Mouse (Mus musculus) cerebellum, adult 11-12 months (tissue): ENCODE results near the gene Ccnd3.

Source experiments
- DNase-seq: peaks from one replicate; pipeline ENCODE4 v3.0.0; 2022

Ccnd3 gene

DNA sequence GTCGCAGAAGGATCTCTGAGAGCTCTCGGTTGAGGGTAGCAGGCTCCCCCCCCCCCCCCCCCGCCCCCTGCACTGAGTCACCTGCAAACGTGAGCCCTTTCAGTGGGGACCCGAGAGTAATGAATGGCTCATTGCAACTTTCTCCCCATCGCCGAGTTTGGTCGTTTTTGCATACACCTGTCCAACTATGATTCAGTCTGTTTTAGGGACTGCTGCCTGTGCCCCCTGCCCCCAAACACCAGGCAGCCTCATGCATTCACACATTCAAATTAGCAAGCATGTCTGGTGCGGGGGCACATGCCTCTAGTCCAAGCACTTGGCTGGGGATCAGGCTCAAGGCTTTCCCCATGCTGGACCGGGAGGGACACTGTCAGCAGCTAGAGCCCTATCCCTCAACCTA, 49.8 kb downstream of the Ccnd3 start:
- no peak for DNase-seq

DNA sequence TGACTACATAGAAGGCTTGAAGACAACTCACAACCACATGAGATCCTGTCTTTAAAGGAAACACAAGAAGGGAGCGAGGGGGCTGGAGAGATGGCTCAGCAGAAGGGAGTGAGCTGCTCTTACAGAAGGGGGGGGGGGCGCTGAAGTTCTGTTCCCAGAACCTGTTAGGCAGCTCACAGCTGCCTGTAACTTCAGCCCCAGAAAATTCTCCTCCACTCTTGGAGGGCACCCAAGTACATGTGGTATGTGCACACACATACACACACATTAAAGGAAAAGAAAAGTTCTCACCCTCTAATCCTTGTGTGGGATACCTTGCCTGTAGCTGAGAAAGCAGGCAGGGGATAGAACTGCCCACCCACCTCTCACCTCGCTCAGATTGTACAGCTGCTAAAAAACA, 52.3 kb downstream of the Ccnd3 start:
- no peak for DNase-seq

DNA sequence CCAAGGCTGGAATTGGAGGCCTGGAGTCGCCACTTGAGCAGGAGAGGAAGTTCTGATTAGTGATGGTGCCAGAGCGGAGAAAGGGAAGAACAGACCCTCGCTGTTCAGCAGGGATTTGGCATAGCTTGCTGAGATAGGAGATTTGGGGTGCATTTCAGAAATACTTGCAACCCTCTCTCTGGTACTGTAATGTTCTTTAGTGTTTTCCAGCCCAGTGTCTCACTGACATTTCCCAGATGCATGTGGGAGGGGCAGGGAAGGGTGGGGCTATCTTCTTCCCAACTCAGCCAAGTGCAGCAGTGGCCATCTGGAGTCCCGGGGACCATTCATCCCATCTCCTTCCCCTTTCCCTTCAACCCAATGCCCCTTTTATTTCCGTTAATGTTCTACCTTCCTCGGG, 54.9 kb downstream of the Ccnd3 start:
- DNase-seq, result no peak

DNA sequence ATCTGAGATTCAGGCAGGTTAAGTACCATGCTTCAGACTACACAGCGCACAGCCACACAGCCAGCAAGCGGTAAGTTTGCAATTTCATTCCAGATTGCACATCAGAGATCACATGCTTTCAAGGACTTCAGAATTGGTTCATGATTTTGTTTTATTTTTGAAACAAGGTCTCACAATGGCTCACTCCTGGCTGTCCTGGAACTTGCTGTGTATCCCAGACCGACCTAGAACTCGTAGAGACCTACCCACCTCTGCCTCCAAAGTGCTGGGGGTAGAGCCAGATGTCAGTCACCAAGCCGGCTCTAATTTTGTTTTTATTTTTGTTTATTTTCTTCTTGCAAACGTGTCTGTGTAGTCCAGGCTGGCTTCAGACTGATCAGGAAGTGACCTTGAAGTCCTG, 58.0 kb downstream of the Ccnd3 start:
- DNase-seq, result no peak

DNA sequence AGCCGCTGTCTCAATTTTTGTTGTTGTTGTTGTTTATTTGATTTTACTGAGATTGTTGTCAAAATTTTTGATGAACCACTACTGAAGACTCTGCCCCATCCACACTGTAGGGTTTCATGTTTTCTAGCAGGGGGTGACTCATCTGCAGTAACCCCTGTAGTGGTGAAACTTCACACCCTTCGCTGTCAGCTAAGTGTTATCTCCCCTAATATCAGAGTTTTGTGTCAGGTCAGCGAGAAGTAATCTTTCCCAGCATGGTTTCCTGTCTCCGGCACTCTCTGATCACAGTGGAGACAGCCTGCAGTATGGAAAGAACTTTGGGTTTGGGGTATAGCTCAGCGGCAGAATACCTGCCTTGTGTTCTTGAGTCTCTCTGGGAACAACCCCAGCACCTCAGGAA, 59.8 kb downstream of the Ccnd3 start:
- no peak for DNase-seq

DNA sequence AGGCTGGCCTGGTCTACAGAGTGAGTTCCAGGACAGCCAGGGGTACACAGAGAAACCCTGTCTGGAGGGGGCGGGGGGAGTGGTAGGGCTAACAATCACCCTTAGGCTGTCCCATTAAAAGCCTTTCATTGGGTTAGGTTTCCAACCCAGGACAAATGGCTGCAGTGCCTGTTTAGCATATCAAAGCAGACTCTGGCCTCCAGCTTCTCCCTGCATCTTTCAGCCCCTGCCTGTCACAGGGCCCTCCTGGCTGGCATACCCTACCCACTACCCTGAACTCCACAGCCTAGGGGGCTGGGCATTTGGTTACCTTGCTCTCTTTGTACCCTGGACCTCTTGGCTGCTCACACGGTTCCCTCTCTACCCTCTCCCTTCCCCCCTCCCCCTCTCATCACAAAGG, 61.3 kb downstream of the Ccnd3 start:
- DNase-seq, result no peak

DNA sequence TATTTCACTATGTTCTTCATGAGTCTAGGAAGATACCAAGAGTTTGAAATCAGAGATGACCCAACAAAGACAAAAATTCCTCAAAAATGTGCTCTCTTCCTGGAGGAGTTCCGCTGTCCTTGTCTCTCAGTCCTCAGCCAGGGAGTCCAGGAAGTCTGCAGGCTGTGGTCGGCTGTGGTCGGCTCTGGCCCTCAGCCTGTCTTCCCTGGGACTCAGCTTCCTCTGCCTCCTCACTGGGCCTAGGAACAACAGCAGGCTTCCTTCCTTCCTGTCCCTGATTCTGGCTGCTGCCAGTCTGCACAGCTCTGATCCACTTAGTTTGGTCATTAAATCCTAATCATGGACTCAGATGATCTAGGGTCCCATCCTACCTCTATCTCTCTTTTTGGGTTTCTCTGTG, 62.4 kb downstream of the Ccnd3 start:
- DNase-seq, result no peak

DNA sequence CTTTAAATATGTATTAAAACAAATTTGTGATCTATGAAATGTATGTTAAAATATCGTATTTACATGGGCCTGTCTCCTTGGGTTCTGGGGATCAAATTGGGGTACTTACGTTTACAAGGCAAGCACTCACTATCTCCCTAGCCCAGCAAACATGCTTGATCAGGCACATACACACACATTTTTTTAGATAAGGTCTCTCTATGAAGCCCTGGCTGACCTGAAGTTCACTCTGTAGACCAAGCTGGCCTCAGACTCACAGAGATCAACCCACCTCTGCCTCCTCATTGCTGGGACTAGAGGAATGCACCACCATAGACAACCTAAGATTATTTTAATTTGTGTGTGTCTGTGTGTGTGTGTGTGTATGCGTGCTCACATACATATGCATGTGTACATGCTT, 63.5 kb downstream of the Ccnd3 start:
- no peak for DNase-seq

DNA sequence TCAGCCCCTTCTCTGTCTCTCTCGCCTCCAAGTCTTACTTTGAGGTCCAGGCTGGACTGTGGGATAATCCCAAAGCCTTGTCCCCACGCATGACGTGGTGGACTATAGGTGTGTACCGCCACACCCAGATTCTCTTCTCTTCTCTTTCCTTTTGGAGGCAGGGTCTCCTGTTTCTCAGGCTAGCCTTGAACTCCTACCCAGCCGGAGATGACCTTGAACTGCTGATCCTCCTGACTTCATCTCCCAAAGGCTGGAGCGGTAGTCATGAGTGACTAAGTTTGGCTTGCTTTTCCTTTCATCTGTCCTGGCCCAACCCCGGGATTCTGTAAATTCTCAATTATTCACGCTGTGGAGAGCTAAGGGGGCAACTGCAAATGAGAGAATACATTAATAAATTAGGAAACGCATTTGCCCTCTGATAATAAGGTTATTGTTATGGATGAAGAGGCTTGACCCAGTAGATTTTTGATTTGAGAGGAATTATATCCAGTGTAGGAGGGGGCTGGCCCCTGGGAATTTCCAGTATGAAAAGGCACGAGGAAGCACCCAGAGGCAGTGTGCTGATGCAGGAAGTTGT, 64.2 kb downstream of the Ccnd3 start:
- no peak for DNase-seq

DNA sequence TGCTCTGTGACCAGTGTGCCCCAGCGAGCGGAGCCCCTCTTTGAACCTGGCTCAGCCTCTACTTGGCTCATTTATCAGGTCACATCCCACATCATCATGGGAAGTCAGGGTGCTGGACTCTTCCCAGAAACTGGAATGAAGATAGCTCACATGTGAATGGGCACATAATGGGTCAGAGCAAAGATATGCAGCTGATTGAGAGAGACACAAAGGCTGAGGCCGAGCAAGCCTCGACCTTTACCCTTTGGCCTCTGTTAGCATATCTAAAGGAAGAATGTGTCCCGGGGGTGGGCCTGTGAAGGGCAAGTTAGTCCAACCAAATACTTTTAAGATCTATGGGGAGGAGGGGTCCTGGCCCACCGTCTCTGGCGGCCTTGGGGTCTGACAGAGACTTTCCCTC, 66.8 kb downstream of the Ccnd3 start:
- no peak for DNase-seq

DNA sequence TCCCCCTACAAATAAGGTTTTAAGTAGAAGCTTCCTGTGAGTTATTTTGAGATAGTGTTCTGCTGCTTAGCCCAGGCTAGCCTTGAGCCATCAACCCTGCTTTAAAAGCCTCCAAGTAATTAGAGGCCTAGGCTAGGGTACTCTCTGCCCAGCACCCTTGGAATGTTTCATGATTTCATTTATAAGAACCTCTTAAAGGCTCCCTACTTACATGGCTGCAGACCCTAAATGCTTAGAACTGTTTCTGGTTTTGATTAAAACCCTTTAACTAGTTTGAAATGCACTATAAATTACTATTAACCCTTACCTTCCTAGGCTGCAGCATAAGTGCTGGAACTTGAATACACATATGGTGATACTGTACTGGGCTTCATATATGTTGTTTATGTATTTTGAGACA, 67.6 kb downstream of the Ccnd3 start:
- no peak for DNase-seq

DNA sequence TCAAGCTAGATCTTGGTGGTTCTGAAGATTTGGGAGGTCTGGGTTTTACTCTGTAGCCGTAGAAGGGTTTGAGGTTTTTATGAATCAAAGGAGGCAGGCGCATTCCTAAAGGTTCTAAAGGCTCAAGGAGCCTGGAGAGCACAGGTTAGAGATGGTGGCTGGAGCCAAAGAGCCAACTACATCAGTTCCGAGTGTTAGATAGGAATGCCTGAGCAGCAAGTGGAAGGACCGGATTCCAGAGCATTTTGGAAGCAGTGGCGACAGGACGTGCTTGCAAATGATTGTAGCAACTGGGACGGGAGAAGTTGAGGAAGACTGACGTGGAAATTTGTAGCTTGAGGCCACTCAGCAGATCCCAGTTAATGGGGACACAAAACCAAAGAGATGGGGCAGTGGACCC, 69.2 kb downstream of the Ccnd3 start:
- DNase-seq, result no peak

DNA sequence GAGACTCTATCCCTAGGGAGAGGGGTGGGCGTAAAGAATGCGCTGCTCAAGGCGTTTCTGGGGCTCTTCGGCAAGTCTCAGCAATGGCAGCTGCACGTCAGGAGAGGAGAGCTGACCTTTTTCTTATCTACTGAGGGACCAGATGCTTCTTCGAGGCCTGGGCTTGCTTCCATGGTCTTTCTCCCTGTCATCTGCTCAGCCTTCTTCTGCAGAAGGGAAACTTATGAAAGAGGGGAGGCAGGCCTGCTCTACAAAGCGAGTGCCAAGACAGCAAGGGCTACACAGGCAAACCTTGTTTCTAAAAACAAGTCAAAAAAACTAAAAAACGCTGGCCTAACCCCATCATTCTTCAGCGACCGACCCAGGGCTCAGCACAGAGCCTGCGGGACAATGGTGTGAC, 70.0 kb downstream of the Ccnd3 start:
- no peak for DNase-seq

DNA sequence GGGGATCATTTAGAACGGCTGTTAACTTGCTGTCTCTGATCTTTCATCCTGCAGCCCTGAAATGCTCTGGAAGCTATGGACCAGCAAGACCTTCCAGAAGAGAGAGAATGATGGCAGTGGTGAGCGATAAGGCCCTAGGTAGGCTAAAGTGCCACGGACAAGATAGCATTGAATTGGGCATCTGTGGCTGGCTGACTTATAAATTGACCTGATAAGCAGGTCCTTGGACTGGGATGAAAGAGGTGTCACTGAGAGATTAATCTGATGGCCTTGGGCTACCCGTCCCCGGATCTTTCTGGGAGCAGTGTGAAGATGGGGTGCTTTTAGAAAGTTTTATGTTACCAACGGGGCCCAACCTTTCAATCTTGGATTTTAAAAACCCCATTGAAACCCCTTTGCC, 73.8 kb downstream of the Ccnd3 start:
- no peak for DNase-seq

DNA sequence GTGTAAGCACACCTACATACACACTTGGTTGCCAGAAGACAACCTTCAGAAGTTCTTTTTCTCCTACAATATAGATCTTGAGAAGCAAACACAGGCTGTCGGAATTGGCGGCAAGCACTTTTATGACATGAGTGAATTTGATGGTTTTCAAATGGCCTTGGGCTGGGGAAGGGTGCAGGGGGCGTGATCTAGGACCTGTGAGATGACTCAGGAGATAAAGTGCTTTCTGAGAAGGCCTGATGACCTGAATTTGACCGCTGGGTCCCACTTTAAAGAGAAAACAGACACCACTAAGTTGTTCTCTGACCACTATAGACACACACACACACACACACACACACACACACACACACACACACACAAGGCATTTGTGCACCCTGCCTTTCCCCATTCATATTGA, 76.1 kb downstream of the Ccnd3 start:
- DNase-seq, result no peak

DNA sequence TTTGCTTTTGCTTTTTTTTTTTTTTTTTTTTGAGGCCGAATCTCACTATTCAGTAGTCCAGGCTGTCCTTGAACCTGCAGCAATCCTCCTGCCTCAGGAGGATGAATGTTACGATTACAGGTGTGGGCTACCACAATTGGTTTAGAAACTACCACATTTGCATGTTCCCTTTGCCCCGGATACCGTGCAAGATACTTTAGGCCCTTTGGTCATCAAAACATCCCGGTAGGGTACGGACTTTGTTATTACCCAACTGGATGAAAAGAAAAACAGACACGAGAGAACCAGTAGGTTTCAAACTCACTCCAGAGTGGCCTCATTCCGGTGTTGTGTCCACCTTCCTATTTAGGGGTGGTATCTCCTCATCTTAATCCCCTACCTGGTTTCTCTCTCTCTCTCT, 83.7 kb downstream of the Ccnd3 start:
- no peak for DNase-seq

DNA sequence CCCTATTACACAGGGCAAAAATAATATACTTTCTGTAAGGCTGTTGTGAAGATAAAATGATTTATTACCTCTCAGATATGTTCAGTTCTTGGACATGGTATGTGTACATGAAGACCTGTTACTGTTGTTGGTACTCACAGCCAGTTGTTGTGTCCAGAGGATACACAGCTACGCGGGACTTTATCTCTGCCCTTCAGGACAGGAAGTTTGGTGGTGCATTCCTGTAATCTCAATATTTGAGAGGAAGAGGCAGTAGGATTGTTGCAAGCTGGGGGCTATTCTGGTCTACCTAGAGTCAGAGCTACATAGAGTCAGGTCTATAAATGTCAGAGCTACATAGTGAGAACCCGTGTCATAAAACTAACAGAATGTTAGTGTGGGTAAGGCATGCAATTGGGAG, 86.2 kb downstream of the Ccnd3 start:
- no peak for DNase-seq

DNA sequence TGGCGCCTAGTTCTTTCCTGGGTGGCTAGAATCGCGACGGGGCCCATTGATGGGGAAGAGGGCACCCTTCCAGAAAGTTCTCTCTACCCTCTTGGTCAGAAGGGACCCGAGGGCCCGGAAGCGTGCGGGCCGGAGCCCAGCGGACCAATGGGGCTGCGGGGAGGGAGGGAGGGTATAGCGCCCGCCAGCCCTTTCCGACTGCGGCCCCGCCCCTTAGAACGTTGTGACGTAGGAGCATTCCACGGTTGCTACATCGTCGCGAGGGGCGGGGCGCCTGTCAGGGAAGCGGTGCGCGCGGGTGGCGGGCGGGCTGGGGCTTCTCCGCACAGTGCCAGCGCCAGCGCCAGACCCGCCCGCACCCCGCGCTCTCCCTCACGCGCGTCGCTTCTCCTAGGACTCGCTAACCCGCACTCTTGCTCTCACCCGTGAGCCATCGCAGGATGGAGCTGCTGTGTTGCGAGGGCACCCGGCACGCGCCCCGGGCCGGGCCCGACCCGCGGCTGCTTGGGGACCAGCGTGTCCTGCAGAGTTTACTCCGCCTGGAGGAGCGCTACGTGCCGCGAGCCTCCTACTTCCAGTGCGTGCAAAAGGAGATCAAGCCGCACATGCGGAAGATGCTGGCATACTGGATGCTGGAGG, 88.5 kb downstream of the Ccnd3 start:
- DNase-seq, result peak; percentile 87

DNA sequence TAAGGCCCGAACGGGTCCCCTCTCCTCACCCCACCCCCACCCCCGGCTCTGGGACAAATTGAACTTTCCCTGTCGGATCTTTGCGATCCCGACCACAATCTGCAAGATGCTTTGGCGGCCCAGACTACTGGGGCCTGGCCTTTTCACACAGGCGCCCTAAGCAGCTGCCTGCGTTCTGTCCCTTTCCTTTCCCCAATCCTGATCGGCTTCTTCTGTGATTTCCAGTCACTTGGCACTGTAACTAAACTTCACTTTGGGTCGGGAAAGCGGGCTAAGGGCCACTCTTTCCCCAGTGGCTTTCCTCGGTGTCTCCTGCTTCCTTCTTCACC, 89.0 kb downstream of the Ccnd3 start:
- no peak for DNase-seq

DNA sequence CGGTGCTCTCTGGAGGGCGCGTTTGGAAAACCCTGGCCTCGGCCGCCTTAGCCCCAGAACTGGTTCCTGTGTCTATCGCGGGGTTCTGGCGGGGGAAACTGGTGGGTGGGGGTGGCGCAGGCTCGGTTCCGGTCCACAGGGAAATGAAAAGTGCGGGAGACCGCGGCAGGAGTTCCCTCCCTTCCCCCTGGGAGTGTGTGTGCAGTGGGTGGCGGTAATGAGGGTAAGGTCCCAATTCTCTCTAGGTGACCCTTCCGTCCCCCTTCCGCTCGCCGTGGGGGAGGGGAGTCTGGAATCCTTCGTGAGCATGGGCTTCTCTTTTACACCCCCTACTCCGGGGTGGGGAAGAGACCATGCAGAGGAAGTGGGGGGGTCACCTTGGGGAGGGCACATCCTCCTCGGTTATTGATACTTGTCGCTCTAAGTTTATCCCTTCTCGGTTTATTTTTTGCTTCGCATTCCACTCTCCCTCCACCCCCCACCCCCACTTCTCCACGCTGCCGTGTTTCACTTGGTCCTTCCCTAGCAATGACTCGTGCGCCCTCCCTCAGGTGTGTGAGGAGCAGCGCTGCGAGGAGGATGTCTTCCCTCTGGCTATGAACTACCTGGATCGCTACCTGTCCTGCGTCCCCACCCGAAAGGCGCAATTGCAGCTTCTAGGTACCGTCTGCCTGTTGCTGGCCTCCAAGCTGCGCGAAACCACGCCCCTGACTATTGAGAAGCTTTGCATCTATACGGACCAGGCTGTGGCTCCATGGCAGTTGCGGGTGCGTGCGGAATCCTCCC, 89.5 kb downstream of the Ccnd3 start:
- peak; percentile 59 for DNase-seq

DNA sequence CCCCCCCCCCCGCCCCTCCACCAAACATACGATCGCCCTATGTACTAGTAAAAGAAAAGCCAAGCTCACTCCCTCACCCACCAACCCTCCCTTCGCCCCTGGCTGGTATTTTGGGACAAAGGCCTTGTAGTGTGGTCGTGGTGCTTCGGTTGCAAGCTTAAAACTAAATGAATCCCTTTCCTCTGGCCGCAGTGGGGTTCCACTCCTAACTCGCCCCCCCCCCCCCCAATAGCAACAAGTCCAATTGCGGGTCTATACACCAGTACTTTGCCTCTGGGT, 90.1 kb downstream of the Ccnd3 start:
- no peak for DNase-seq

DNA sequence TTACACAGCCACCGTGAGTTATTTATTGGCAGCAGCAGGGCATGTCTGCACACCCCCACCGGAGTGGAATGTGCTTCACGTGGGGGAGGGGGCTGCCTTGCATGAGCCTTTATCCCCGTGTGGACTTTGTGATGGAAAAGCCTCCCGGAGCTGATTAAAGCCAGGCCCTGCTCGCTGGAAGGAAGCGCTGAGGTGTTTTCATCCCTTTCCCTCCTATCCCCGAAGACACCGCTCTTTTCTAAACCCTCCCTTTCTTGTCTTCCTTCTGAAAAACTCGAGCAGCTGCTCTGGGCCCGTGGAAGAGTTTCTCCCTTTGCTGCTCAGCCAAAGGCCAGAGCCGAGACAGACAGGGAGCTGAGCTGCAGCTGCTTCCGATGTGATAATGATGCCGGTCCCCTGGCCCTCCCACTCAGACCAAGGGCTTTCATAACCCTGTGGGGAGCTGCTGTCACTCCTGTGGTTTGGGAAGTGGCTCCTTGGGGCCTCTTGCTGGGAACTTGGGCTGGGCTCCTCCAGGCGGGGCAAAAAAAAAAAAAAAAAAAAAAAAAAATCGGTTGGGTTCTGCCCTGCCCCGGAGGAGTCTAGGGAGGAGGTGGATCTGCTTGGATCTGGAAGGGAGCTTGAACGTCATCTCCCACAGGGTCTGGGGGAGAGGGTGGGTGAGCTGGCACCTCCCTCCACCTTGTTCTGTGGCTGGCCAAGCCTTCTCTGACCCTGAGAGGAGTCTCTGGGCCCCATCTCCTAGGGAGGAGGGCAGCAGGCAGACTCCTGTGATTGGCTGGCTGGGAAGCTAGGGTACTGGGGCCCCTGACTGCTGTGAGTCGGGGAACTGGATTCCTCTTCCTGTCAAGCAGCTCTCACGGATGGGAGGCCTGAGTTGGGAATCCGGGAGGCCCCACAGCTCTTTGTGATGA, 90.7 kb downstream of the Ccnd3 start:
- no peak for DNase-seq

DNA sequence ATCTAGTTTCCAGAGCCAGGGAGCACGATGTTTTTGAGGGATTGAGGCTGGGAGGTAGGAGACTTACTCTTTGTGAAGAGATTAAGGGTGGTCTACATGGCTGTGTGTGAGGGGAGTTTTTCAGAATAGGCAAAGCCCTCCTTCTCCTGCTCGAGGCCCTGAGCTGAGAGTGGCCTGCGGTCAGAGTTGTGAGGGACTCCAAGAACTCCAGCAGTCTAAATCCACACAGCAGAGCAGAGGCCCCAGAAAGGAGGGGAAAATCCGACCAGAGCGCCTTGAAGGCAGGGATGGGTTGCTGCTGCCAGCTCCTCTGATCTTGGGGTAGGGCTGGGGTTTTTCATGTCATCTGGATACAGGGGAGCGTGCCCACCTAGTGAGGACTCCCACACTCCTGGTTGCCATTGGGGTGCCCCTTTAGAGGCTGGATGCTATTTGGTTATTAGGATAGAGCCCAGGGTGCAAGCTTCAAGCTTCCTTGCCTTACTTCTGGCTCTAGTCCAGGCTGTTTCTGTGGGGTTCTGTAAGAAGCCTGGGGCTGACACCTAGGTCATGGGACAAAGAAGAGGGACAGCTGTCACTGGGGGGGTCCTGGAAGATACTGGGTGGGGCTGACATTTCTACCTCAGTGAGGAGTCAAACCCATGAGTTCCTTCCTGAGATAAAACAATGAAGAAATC, 91.4 kb downstream of the Ccnd3 start:
- no peak for DNase-seq

DNA sequence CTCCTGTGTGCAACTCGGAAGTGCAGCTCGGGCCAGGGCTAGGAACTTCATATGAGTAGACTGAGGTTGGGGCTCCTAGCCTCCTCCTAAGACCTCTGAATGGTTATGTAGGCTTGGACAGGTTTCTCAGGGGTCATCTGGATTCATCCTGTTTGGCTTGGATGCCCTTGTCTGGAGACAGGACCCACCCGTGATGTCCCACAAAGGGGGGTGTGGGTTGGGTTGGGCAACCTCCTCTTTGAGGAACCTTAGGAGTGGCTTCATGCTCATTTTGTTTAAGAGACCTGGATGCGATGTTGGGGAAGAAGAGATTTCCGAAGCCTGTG, 92.0 kb downstream of the Ccnd3 start:
- no peak for DNase-seq
